Comparison of ENCODE assay signal across 9 mouse cellular contexts in genomic region chr5:120610906-120611305, GRCm38 (mm10). TPM values are rescaled to one million over a fixed set of nuclear protein-coding genes. Genes with fewer than 3 reads are reported as not detected.
DNase-seq lines count a peak whose midpoint lies in the region; ATAC-seq and TF ChIP-seq lines count a peak whose summit lies in the region.
"Had no signal": no experiment of that assay in that cellular context is flagged by ENCODE, and none has a peak within 500 bp of the region (broad histone marks: within the 10 kb centered on the region; RNA-seq: fewer than 3 reads in every experiment).

No protein-coding gene starts in this region.

- H3K9me3 ChIP-seq in heart, postnatal 0 days (replicated peaks; ENCODE audit: control insufficient read depth, low read length), result no peaks in the 10 kb centered on the region
- H3K9me3 ChIP-seq in embryonic facial prominence, embryonic 13.5 days, result no peaks in the 10 kb centered on the region
- peaks cover 2% of the 10 kb centered on the region; the same call in 1 of the 2 replicates for H3K9me3 ChIP-seq in intestine, embryonic 16.5 days (ENCODE audit: control insufficient read depth, low read length)
- no peaks in the 10 kb centered on the region for H3K9me3 ChIP-seq in midbrain, embryonic 12.5 days

- peak overlapping the region; percentile 51; the same call in 1 of the 2 replicates for H3K9ac ChIP-seq in heart, postnatal 0 days (replicated peaks; ENCODE audit: low read depth, low read length)
- peak overlapping the region; percentile 73; the same call in 1 of the 2 replicates for H3K9ac ChIP-seq in embryonic facial prominence, embryonic 13.5 days
- peak overlapping the region; percentile 85; the same call in 1 of the 2 replicates for H3K9ac ChIP-seq in intestine, embryonic 16.5 days (ENCODE audit: low read depth, low read length)
- H3K9ac ChIP-seq in midbrain, embryonic 12.5 days (replicated peaks), result peak overlapping the region; percentile 41

- no peak for TF ChIP-seq CTCF in heart, postnatal 0 days (IDR thresholded peaks at IDR 0.05; ENCODE audit: low read depth)

- no peak for TF ChIP-seq EP300 in heart, postnatal 0 days (IDR thresholded peaks at IDR 0.05; ENCODE audit: low read depth)

- H3K4me3 ChIP-seq in heart, postnatal 0 days (ENCODE audit: low read depth, low read length), result peak overlapping the region; percentile 82; the same call in 1 of the 2 replicates
- peak overlapping the region; percentile 70; the same call in 1 of the 2 replicates for H3K4me3 ChIP-seq in embryonic facial prominence, embryonic 13.5 days
- H3K4me3 ChIP-seq in intestine, embryonic 16.5 days (ENCODE audit: low read length), result no peak overlapping the region
- peak overlapping the region; percentile 70; the same call in 1 of the 2 replicates for H3K4me3 ChIP-seq in midbrain, embryonic 12.5 days

- intact Hi-C loops in heart, postnatal 36 days (cut with DNase I), result no loop called here
- intact Hi-C loops in gastrocnemius, postnatal 14 days (cut with DNase I; ENCODE audit: low total_unique reads), result no loop called here

- H3K36me3 ChIP-seq in heart, postnatal 0 days (replicated peaks; ENCODE audit: control insufficient read depth, insufficient read depth, low read length), result no peaks in the 10 kb centered on the region
- peaks cover 35% of the 10 kb centered on the region for H3K36me3 ChIP-seq in embryonic facial prominence, embryonic 13.5 days
- H3K36me3 ChIP-seq in intestine, embryonic 16.5 days (ENCODE audit: control insufficient read depth, insufficient read depth, low read length), result peaks cover 3% of the 10 kb centered on the region
- peaks cover 25% of the 10 kb centered on the region for H3K36me3 ChIP-seq in midbrain, embryonic 12.5 days

- peaks cover 16% of the 10 kb centered on the region for H3K4me1 ChIP-seq in heart, postnatal 0 days (ENCODE audit: control insufficient read depth, insufficient read depth)
- H3K4me1 ChIP-seq in embryonic facial prominence, embryonic 13.5 days, result peaks cover 17% of the 10 kb centered on the region
- peaks cover 16% of the 10 kb centered on the region for H3K4me1 ChIP-seq in intestine, embryonic 16.5 days (ENCODE audit: control insufficient read depth, insufficient read depth, low read length)
- H3K4me1 ChIP-seq in midbrain, embryonic 12.5 days, result peaks cover 17% of the 10 kb centered on the region

- WGBS in heart, postnatal 0 days, result 91% methylated on average over 5 of the region's 5 CpGs
- WGBS in embryonic facial prominence, embryonic 13.5 days, result 87% methylated on average over 5 of the region's 5 CpGs
- 93% methylated on average over 5 of the region's 5 CpGs for WGBS in intestine, embryonic 16.5 days
- 98% methylated on average over 5 of the region's 5 CpGs for WGBS in midbrain, embryonic 12.5 days

- DNase-seq in heart, postnatal 0 days (ENCODE audit: low spot score), result no peak
- no peak for DNase-seq in heart, postnatal 36 days
- DNase-seq in frontal cortex, postnatal 25 days (ENCODE audit: low spot score in 2 of 2), result no peak
- DNase-seq in gastrocnemius, postnatal 14 days, result no peak

- H3K4me2 ChIP-seq in heart, postnatal 0 days (ENCODE audit: low read depth, low read length), result peak overlapping the region; percentile 81
- H3K4me2 ChIP-seq in embryonic facial prominence, embryonic 13.5 days, result peak overlapping the region; percentile 93
- H3K4me2 ChIP-seq in intestine, embryonic 16.5 days (ENCODE audit: low read depth, low read length), result no peak overlapping the region
- H3K4me2 ChIP-seq in midbrain, embryonic 12.5 days (replicated peaks), result peak overlapping the region; percentile 89

- H3K27ac ChIP-seq in heart, postnatal 0 days (ENCODE audit: low read depth), result no peak overlapping the region
- no peak overlapping the region for H3K27ac ChIP-seq in embryonic facial prominence, embryonic 13.5 days
- H3K27ac ChIP-seq in intestine, embryonic 16.5 days (ENCODE audit: low read length), result no peak overlapping the region
- no peak overlapping the region for H3K27ac ChIP-seq in midbrain, embryonic 12.5 days (replicated peaks)

- H3K27me3 ChIP-seq in heart, postnatal 0 days (ENCODE audit: control insufficient read depth, insufficient read depth, low read length), result no peaks in the 10 kb centered on the region
- H3K27me3 ChIP-seq in embryonic facial prominence, embryonic 13.5 days, result no peaks in the 10 kb centered on the region
- no peaks in the 10 kb centered on the region for H3K27me3 ChIP-seq in intestine, embryonic 16.5 days (replicated peaks; ENCODE audit: control insufficient read depth, insufficient read depth, low read length)
- H3K27me3 ChIP-seq in midbrain, embryonic 12.5 days, result no peaks in the 10 kb centered on the region

- no peak for ATAC-seq in heart, postnatal 0 days (ENCODE audit: insufficient read depth, low read depth)
- no peak for ATAC-seq in embryonic facial prominence, embryonic 13.5 days (ENCODE audit: insufficient number of reproducible peaks, insufficient read depth, low FRiP score, low TSS enrichment, low read depth)
- no peak for ATAC-seq in intestine, embryonic 16.5 days
- no peak for ATAC-seq in midbrain, embryonic 12.5 days (ENCODE audit: low FRiP score, low read depth)
- ATAC-seq in inflammation-experienced regulatory T-cells, adult 6 months, result no peak

RNA-seq across cellular contexts. Expression of gene Rita1, which starts 1.5 kb away (rescaled TPM):
- 20.2 and 24.5 TPM in 2 replicates for total RNA-seq in heart, postnatal 0 days (2014; rRNA removed; ENCODE audit: low replicate concordance)
- polyA plus RNA-seq in heart, postnatal 0 days (2015; fragmentation: Nextera tagmentation; extraction: Ambion mirVana), result 15.7 and 16.3 TPM in 2 replicates
- 10 to 100 TPM; 15.0 to 17.1 TPM for total RNA-seq in heart, postnatal 36 days (2021)
- 16.2 and 17.6 TPM in 2 replicates for polyA plus RNA-seq in embryonic facial prominence, embryonic 13.5 days (2015; fragmentation: Nextera tagmentation; extraction: Ambion mirVana)
- 12.7 and 12.8 TPM in 2 replicates for polyA plus RNA-seq in intestine, embryonic 16.5 days (2015; fragmentation: Nextera tagmentation; extraction: Ambion mirVana)
- polyA plus RNA-seq in midbrain, embryonic 12.5 days (2016; fragmentation: Nextera tagmentation; extraction: Ambion mirVana), result 15.5 and 16.0 TPM in 2 replicates
- 1 to 10 TPM; 2.1 to 3.5 (median 3.2) TPM for polyA plus RNA-seq in inflammation-experienced regulatory T-cells, adult 6 months (2017; shearing (Covaris generic))
- total RNA-seq in gastrocnemius, postnatal 14 days (2021), result 1 to 10 TPM; 4.3 to 5.3 TPM

RNA-seq across cellular contexts. Expression of gene Ddx54, which starts 1.6 kb away (rescaled TPM):
- total RNA-seq in heart, postnatal 0 days (2014; rRNA removed; ENCODE audit: low replicate concordance), result 23.0 and 24.1 TPM in 2 replicates
- 17.1 and 18.2 TPM in 2 replicates for polyA plus RNA-seq in heart, postnatal 0 days (2015; fragmentation: Nextera tagmentation; extraction: Ambion mirVana)
- total RNA-seq in heart, postnatal 36 days (2021), result 10 to 100 TPM; 22.2 to 24.3 TPM
- polyA plus RNA-seq in embryonic facial prominence, embryonic 13.5 days (2015; fragmentation: Nextera tagmentation; extraction: Ambion mirVana), result 45.6 and 46.8 TPM in 2 replicates
- 50.8 and 51.4 TPM in 2 replicates for polyA plus RNA-seq in intestine, embryonic 16.5 days (2015; fragmentation: Nextera tagmentation; extraction: Ambion mirVana)
- 51.8 and 53.0 TPM in 2 replicates for polyA plus RNA-seq in midbrain, embryonic 12.5 days (2016; fragmentation: Nextera tagmentation; extraction: Ambion mirVana)
- 10 to 100 TPM; 13.0 to 21.1 (median 13.4) TPM for polyA plus RNA-seq in inflammation-experienced regulatory T-cells, adult 6 months (2017; shearing (Covaris generic))
- total RNA-seq in gastrocnemius, postnatal 14 days (2021), result 10 to 100 TPM; 20.1 to 22.3 TPM

RNA-seq across cellular contexts. Expression of gene Iqcd, which starts 22.1 kb away (rescaled TPM):
- total RNA-seq in heart, postnatal 0 days (2014; rRNA removed; ENCODE audit: low replicate concordance), result not detected in 2 replicates
- polyA plus RNA-seq in heart, postnatal 0 days (2015; fragmentation: Nextera tagmentation; extraction: Ambion mirVana), result 0.14 and 0.18 TPM in 2 replicates
- total RNA-seq in heart, postnatal 36 days (2021), result not detected
- polyA plus RNA-seq in embryonic facial prominence, embryonic 13.5 days (2015; fragmentation: Nextera tagmentation; extraction: Ambion mirVana), result 0.60 and 0.80 TPM in 2 replicates
- polyA plus RNA-seq in intestine, embryonic 16.5 days (2015; fragmentation: Nextera tagmentation; extraction: Ambion mirVana), result 0.17 and 0.27 TPM in 2 replicates
- 0.60 and 1.7 TPM in 2 replicates for polyA plus RNA-seq in midbrain, embryonic 12.5 days (2016; fragmentation: Nextera tagmentation; extraction: Ambion mirVana)
- polyA plus RNA-seq in inflammation-experienced regulatory T-cells, adult 6 months (2017; shearing (Covaris generic)), result under 1 TPM in 1 of 3 experiments, not detected in 2; 0.91 TPM
- under 1 TPM in 1 of 2 experiments, not detected in 1; 0.13 TPM for total RNA-seq in gastrocnemius, postnatal 14 days (2021)

RNA-seq across cellular contexts. Expression of gene Tpcn1, which starts 22.4 kb away (rescaled TPM):
- total RNA-seq in heart, postnatal 0 days (2014; rRNA removed; ENCODE audit: low replicate concordance), result 15.8 and 27.6 TPM in 2 replicates
- polyA plus RNA-seq in heart, postnatal 0 days (2015; fragmentation: Nextera tagmentation; extraction: Ambion mirVana), result 11.5 and 11.7 TPM in 2 replicates
- 10 to 100 TPM; 32.5 to 36.0 TPM for total RNA-seq in heart, postnatal 36 days (2021)
- 21.0 and 22.3 TPM in 2 replicates for polyA plus RNA-seq in embryonic facial prominence, embryonic 13.5 days (2015; fragmentation: Nextera tagmentation; extraction: Ambion mirVana)
- 21.4 and 23.9 TPM in 2 replicates for polyA plus RNA-seq in intestine, embryonic 16.5 days (2015; fragmentation: Nextera tagmentation; extraction: Ambion mirVana)
- polyA plus RNA-seq in midbrain, embryonic 12.5 days (2016; fragmentation: Nextera tagmentation; extraction: Ambion mirVana), result 12.9 and 14.2 TPM in 2 replicates
- 10 to 100 TPM in 2 of 3 experiments, 1 to 10 TPM in 1; 6.4 to 15.8 (median 12.6) TPM for polyA plus RNA-seq in inflammation-experienced regulatory T-cells, adult 6 months (2017; shearing (Covaris generic))
- total RNA-seq in gastrocnemius, postnatal 14 days (2021), result 10 to 100 TPM; 47.6 to 50.9 TPM

RNA-seq across cellular contexts. Expression of gene Cfap73, which starts 23.1 kb away (rescaled TPM):
- total RNA-seq in heart, postnatal 0 days (2014; rRNA removed; ENCODE audit: low replicate concordance), result not detected in 2 replicates
- not detected in 2 replicates for polyA plus RNA-seq in heart, postnatal 0 days (2015; fragmentation: Nextera tagmentation; extraction: Ambion mirVana)
- total RNA-seq in heart, postnatal 36 days (2021), result not detected
- polyA plus RNA-seq in embryonic facial prominence, embryonic 13.5 days (2015; fragmentation: Nextera tagmentation; extraction: Ambion mirVana), result not detected in 2 replicates
- polyA plus RNA-seq in intestine, embryonic 16.5 days (2015; fragmentation: Nextera tagmentation; extraction: Ambion mirVana), result 0.24 TPM in 1 of 2 replicates, not detected in the other
- polyA plus RNA-seq in midbrain, embryonic 12.5 days (2016; fragmentation: Nextera tagmentation; extraction: Ambion mirVana), result not detected in 2 replicates
- not detected for polyA plus RNA-seq in inflammation-experienced regulatory T-cells, adult 6 months (2017; shearing (Covaris generic))
- total RNA-seq in gastrocnemius, postnatal 14 days (2021), result not detected
- total RNA-seq: MEL had no signal
